Mouse (Mus musculus): ENCODE measurements around the gene Pknox1. TPM values are rescaled to one million over a fixed set of nuclear protein-coding genes. Genes with fewer than 3 reads are reported as not detected.
"Not testable (repeated sequence)": the region's sequence is repeated elsewhere in the genome, so short reads cannot be mapped to it uniquely, and the experiment has no call there.

The Pknox1 gene
- polyA plus RNA-seq, 1 experiment = 73.6 TPM

DNA sequence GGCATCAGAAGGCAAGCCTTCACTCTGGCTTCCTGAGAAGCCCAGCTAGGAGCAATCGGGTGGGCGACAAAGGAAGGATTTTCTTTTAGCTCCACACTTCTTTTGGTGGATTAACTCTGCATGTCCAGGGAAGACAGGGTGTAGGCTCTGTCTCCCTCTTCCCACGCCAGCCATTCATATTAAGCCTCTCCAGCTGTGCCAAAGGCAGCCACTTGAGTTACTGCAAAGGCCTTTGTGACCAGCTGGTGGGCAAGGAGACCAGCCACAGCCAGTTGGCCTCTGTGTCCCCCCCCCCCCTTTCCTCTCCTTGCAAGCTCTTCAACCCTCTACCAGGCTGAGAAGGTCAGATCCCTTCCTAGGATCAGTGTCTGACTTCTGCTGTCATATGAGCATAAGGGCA, 16.6 kb upstream of the Pknox1 start:
- 95% methylated on average over 3 of the region's 3 CpGs for WGBS
- Histone ChIP-seq H3K4me3 (ENCODE audit: control insufficient read depth, insufficient read depth, low read length) (no peak overlapping the region), H3K27ac (ENCODE audit: control insufficient read depth, insufficient read depth, low read length) (no peak overlapping the region), H3K4me1 (replicated peaks; ENCODE audit: control insufficient read depth, insufficient read depth, low read length) (no peaks in the 10 kb centered on the region), H3K27me3 (ENCODE audit: control insufficient read depth, insufficient read depth, low read length) (no peaks in the 10 kb centered on the region), H3K36me3 (ENCODE audit: control insufficient read depth, insufficient read depth, low read length) (no peaks in the 10 kb centered on the region)
- no peak for DNase-seq
- TF ChIP-seq CTCF (IDR thresholded peaks at IDR 0.05; ENCODE audit: borderline replicate concordance, control insufficient read depth, extremely low read depth, insufficient read depth, low read length, poor library complexity) = no peak

DNA sequence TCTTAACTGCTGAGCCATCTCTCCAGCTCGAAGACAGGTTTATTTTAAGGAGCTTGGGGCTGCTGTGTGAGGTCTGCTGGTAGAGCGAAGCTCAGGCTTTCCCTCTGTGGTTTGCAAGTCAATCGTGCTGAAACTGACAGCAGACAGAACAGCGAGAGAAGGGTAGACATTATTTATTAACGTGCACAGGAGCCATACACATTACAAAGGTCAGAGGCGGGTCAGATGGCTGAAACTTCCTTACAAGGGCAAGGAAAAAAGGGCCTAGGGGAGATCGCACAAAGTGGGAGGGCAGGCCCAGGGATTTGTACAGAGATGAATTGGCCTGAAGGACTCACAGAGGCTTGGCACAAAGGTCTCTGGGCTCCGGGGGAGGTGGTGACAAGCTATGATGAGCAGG, 15.1 kb upstream of the Pknox1 start:
- Histone ChIP-seq H3K4me1 (replicated peaks; ENCODE audit: control insufficient read depth, insufficient read depth, low read length) (no peaks in the 10 kb centered on the region), H3K27ac (ENCODE audit: control insufficient read depth, insufficient read depth, low read length) (no peak overlapping the region), H3K36me3 (ENCODE audit: control insufficient read depth, insufficient read depth, low read length) (no peaks in the 10 kb centered on the region), H3K4me3 (ENCODE audit: control insufficient read depth, insufficient read depth, low read length) (no peak overlapping the region), H3K27me3 (ENCODE audit: control insufficient read depth, insufficient read depth, low read length) (no peaks in the 10 kb centered on the region)
- 79% methylated on average over 8 of the region's 8 CpGs for WGBS
- DNase-seq = no peak
- no peak for TF ChIP-seq CTCF (IDR thresholded peaks at IDR 0.05; ENCODE audit: borderline replicate concordance, control insufficient read depth, extremely low read depth, insufficient read depth, low read length, poor library complexity)
- no peak for TF ChIP-seq POLR2A (IDR thresholded peaks at IDR 0.05; ENCODE audit: control insufficient read depth, extremely low read depth, insufficient read depth, low read length, poor library complexity)

DNA sequence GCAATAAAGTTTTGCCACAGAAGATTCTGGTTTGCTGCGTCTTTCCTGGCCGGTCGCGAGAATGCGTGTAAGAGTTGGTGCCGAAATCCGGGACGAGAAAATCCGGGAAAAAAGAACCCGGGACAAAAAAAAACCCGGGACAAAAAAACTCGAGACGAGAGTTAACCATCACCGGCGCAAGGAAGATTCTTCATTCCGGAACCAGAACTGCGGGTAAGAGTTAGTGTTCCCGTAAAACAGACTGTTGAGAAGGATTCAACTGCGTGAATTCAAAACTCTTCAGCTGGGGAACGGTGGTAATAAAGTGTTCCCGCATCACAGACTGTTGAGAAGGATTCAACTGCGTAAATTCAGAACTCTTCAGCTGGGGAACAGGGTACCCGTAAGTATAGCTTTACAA, 11.9 kb upstream of the Pknox1 start:
- not testable (repeated sequence) for H3K36me3 ChIP-seq (ENCODE audit: control insufficient read depth, insufficient read depth, low read length); H3K4me3 ChIP-seq (ENCODE audit: control insufficient read depth, insufficient read depth, low read length); H3K27ac ChIP-seq (ENCODE audit: control insufficient read depth, insufficient read depth, low read length); H3K27me3 ChIP-seq (ENCODE audit: control insufficient read depth, insufficient read depth, low read length); DNase-seq
- 96% methylated on average over 23 of the region's 23 CpGs for WGBS
- peaks cover 12% of the 10 kb centered on the region for H3K4me1 ChIP-seq (replicated peaks; ENCODE audit: control insufficient read depth, insufficient read depth, low read length)

DNA sequence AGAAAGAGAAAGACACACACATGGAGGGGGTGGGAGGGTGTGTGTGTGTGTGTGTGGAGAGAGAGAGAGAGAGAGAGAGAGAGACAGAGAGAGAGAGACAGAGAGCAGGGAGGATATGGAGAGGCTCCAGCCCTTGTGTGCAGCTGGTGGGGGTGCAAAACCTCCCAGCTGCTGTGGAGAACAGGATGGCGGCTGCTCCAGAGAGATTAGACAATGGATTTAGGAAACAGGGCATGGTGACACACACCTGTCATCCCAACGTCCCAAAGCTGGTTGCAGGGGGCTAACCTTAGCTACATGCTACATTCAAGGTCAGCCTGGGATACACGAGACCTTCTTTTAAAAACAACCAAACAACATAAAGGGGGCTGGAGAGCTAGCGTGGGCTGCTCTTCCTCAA, 8.3 kb upstream of the Pknox1 start:
- no peak overlapping the region for H3K4me3 ChIP-seq (ENCODE audit: control insufficient read depth, insufficient read depth, low read length)
- 87% methylated on average over 4 of the region's 4 CpGs for WGBS

DNA sequence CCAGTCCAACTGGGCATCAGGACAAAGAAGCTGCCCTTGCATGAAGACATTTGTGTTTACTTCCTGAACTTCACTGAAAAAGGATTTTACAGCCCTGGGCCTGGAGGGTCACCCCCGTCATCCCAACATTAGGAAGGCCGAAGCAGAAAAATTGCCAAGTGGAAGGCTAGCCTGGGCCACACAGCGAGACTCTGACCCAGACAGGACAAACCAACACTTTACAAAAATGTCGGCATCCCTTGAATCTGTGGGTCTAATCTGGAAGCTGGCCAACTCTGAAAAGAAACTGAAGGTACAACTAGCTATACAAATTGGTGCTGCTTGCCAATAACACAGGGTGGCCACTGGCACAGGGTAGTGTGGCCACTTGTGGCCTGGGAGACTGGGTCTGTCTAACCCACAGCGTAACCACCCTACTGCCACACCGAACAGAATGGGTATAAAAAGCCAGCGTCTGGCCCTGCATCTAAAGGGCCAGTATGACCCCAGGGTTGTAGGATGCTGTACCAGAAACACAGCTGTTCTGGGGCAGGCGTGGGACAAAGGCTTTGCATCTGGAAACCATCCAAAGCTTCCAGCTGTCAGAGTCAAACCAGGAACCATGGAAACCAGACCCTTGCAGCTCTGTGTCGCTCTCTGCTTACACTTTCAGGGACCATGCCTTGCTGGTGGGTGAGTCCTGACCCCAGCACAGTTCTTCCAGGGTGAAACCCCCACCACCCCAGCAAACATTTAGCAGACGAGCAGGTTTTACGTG, 7.2 kb upstream of the Pknox1 start:
- DNase-seq = no peak
- WGBS = 69% methylated on average over 11 of the region's 11 CpGs
- TF ChIP-seq CTCF (IDR thresholded peaks at IDR 0.05; ENCODE audit: borderline replicate concordance, control insufficient read depth, extremely low read depth, insufficient read depth, low read length, poor library complexity) = no peak
- TF ChIP-seq POLR2A (IDR thresholded peaks at IDR 0.05; ENCODE audit: control insufficient read depth, extremely low read depth, insufficient read depth, low read length, poor library complexity) = no peak
- peak overlapping the region; percentile 43 for H3K4me3 ChIP-seq (ENCODE audit: control insufficient read depth, insufficient read depth, low read length)
- H3K36me3 ChIP-seq (ENCODE audit: control insufficient read depth, insufficient read depth, low read length) = no peaks in the 10 kb centered on the region
- H3K27ac ChIP-seq (ENCODE audit: control insufficient read depth, insufficient read depth, low read length) = peak overlapping the region; percentile 42; the same call in 1 of the 2 replicates
- H3K27me3 ChIP-seq (ENCODE audit: control insufficient read depth, insufficient read depth, low read length) = no peaks in the 10 kb centered on the region
- H3K4me1 ChIP-seq (replicated peaks; ENCODE audit: control insufficient read depth, insufficient read depth, low read length) = peaks cover 23% of the 10 kb centered on the region

More for the DNA sequence above, 8.3 kb upstream of the Pknox1 start:
- H3K4me1 ChIP-seq (replicated peaks; ENCODE audit: control insufficient read depth, insufficient read depth, low read length) = peaks cover 23% of the 10 kb centered on the region
- no peak overlapping the region for H3K27ac ChIP-seq (ENCODE audit: control insufficient read depth, insufficient read depth, low read length)
- no peaks in the 10 kb centered on the region for H3K27me3 ChIP-seq (ENCODE audit: control insufficient read depth, insufficient read depth, low read length)
- TF ChIP-seq POLR2A (IDR thresholded peaks at IDR 0.05; ENCODE audit: control insufficient read depth, extremely low read depth, insufficient read depth, low read length, poor library complexity) (no peak), CTCF (IDR thresholded peaks at IDR 0.05; ENCODE audit: borderline replicate concordance, control insufficient read depth, extremely low read depth, insufficient read depth, low read length, poor library complexity) (no peak)
- no peaks in the 10 kb centered on the region for H3K36me3 ChIP-seq (ENCODE audit: control insufficient read depth, insufficient read depth, low read length)
- DNase-seq = no peak

DNA sequence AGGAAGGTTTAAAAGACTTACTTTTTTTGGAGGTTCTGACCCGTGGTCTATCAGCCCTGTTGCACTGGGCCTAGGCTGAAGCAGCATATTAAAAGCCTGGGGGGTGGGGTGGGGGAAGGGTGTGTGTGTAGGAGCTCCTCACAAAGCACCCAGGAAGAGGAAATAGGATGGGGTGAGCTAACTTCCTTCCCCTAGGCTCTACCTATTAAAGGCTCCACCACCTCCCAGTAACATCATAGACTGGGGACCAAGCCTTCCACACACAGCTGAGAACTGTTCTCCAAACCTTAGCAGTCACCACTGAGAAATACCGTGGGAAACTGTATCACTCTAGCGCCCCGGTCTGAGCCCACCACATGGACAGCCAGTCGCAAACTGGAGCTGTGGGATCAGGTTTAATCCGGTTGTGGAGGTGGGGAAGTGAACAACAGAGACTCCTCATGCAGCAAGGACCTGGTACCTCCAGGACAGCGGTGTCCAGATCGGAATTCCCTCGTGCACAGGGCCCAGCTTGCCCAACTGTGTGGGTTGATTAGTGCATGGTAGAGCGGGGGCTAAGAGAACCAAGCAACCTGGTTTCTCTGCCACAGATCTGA, 6.5 kb upstream of the Pknox1 start:
- Histone ChIP-seq H3K4me1 (replicated peaks; ENCODE audit: control insufficient read depth, insufficient read depth, low read length) (peaks cover 23% of the 10 kb centered on the region), H3K27me3 (ENCODE audit: control insufficient read depth, insufficient read depth, low read length) (no peaks in the 10 kb centered on the region), H3K4me3 (ENCODE audit: control insufficient read depth, insufficient read depth, low read length) (peak overlapping the region; percentile 43; the same call in 1 of the 2 replicates), H3K27ac (ENCODE audit: control insufficient read depth, insufficient read depth, low read length) (peak overlapping the region; percentile 42; the same call in 1 of the 2 replicates), H3K36me3 (ENCODE audit: control insufficient read depth, insufficient read depth, low read length) (no peaks in the 10 kb centered on the region)
- TF ChIP-seq POLR2A (IDR thresholded peaks at IDR 0.05; ENCODE audit: control insufficient read depth, extremely low read depth, insufficient read depth, low read length, poor library complexity) (no peak), CTCF (IDR thresholded peaks at IDR 0.05; ENCODE audit: borderline replicate concordance, control insufficient read depth, extremely low read depth, insufficient read depth, low read length, poor library complexity) (no peak)
- WGBS = 76% methylated on average over 10 of the region's 10 CpGs
- DNase-seq = no peak

Data from thymus, adult 2 months (tissue).